Mouse (Mus musculus) liver, embryonic 18 days (tissue): ENCODE data around the gene Gm4450. TPM values are rescaled to one million over a fixed set of nuclear protein-coding genes. Genes with fewer than 3 reads are reported as not detected.

ENCODE experiments used
- polyA plus RNA-seq: library from polyadenylated mRNA; depleted of rRNA; stranded (reverse); fragments of >200 nt; gene quantifications from 2 replicates; pipeline ENCODE4 v1.2.3, GENCODE M21; 2012; rRNA removed

The Gm4450 gene
- polyA plus RNA-seq: not detected in 2 replicates

DNA sequence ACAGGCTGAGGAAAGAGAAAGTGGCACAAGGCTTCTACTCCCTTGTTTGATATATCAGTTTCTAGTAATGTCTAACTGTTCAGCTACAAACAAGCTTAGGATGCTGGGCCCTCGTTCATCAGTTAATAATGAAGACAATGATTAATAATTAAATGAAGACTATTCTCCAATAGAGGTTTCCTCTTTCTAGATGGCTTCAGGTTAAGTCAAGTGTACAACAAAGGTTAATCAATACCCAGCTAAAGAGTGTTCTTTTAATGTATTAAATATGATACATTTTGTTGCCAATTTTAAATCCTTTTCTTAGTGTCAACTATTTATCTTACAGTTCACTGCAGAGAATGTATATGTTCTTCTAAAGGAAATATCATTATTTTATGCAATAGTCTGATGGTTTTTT is at the start of gene Gm4450:
Gm4450 (minus strand) TSS at position 101 of the 400 bp plus-strand sequence.

Other genes with a start within 250 kb of the Gm4450 start
- gene Reg4, start 235.0 kb downstream of the Gm4450 start, polyA plus RNA-seq: 0.07 and 0.13 TPM in 2 replicates
- 810 and 857 TPM in 2 replicates for gene Hmgcs2, start 176.7 kb downstream of the Gm4450 start, polyA plus RNA-seq
- gene Phgdh, start 117.1 kb downstream of the Gm4450 start, polyA plus RNA-seq: 78.0 and 91.3 TPM in 2 replicates
- 1.9 and 2.3 TPM in 2 replicates for gene Zfp697, start 74.7 kb downstream of the Gm4450 start, polyA plus RNA-seq
- 0.12 and 0.20 TPM in 2 replicates for gene Hsd3b4, start 53.4 kb upstream of the Gm4450 start, polyA plus RNA-seq
- gene Gm10681, start 131.7 kb upstream of the Gm4450 start, polyA plus RNA-seq: 0.12 and 0.20 TPM in 2 replicates
- 0.82 and 1.1 TPM in 2 replicates for gene Hsd3b5, start 173.1 kb upstream of the Gm4450 start, polyA plus RNA-seq